Mouse (Mus musculus): ENCODE data around the gene Dkk3. TPM values are rescaled to one million over a fixed set of nuclear protein-coding genes. Genes with fewer than 3 reads are reported as not detected.

Gene Dkk3
- polyA plus RNA-seq, 1 experiment from 2014 or later = 17.0 TPM

GRCm38 (mm10) chr7:112164430-112164829, 5.6 kb upstream of the Dkk3 start:
- ATAC-seq = no peak
- Histone ChIP-seq H3K27ac (ENCODE audit: low read depth, low read length) (no peak overlapping the region), H3K27me3 (replicated peaks; ENCODE audit: control insufficient read depth, insufficient read depth, low read length) (no peaks in the 10 kb centered on the region), H3K4me1 (replicated peaks; ENCODE audit: control insufficient read depth, insufficient read depth, low read length) (no peaks in the 10 kb centered on the region), H3K4me2 (replicated peaks; ENCODE audit: low read depth) (no peak overlapping the region), H3K9me3 (ENCODE audit: control insufficient read depth) (no peaks in the 10 kb centered on the region), H3K9ac (ENCODE audit: low read depth, low read length) (no peak overlapping the region), H3K4me3 (ENCODE audit: low read depth, low read length) (no peak overlapping the region), H3K36me3 (ENCODE audit: control insufficient read depth, insufficient read depth) (no peaks in the 10 kb centered on the region)
- 84% methylated on average over 3 of the region's 3 CpGs for WGBS
- no peak for TF ChIP-seq CTCF (IDR thresholded peaks at IDR 0.05; ENCODE audit: low read depth)

GRCm38 (mm10) chr7:112159835-112160234, 978 bp upstream of the Dkk3 start:
- H3K9me3 ChIP-seq (ENCODE audit: control insufficient read depth) = no peaks in the 10 kb centered on the region
- no peak overlapping the region for H3K4me2 ChIP-seq (replicated peaks; ENCODE audit: low read depth)
- no peaks in the 10 kb centered on the region; the same call in 1 of the 2 replicates for H3K4me1 ChIP-seq (replicated peaks; ENCODE audit: control insufficient read depth, insufficient read depth, low read length)
- peaks cover 4% of the 10 kb centered on the region for H3K27me3 ChIP-seq (replicated peaks; ENCODE audit: control insufficient read depth, insufficient read depth, low read length)
- H3K4me3 ChIP-seq (ENCODE audit: low read depth, low read length) = no peak overlapping the region
- H3K36me3 ChIP-seq (ENCODE audit: control insufficient read depth, insufficient read depth) = no peaks in the 10 kb centered on the region
- no peak overlapping the region for H3K27ac ChIP-seq (ENCODE audit: low read depth, low read length)
- TF ChIP-seq CTCF (IDR thresholded peaks at IDR 0.05; ENCODE audit: low read depth) = peak; percentile 43; the same call in 1 of the 2 replicates
- WGBS = 69% methylated on average over 5 of the region's 6 CpGs
- no peak for ATAC-seq
- H3K9ac ChIP-seq (ENCODE audit: low read depth, low read length) = no peak overlapping the region

- peak overlapping the region; percentile 42 for H3K9ac ChIP-seq (ENCODE audit: low read depth, low read length)
- TF ChIP-seq CTCF (IDR thresholded peaks at IDR 0.05; ENCODE audit: low read depth) = no peak
- no peaks in the 10 kb centered on the region for H3K9me3 ChIP-seq (ENCODE audit: control insufficient read depth)
- WGBS = under 1% methylated on average over 17 of the region's 23 CpGs
- no peak for ATAC-seq
- H3K27ac ChIP-seq (ENCODE audit: low read depth, low read length) = peak overlapping the region; percentile 46; the same call in 1 of the 2 replicates
- H3K4me1 ChIP-seq (replicated peaks; ENCODE audit: control insufficient read depth, insufficient read depth, low read length) = no peaks in the 10 kb centered on the region; the same call in 1 of the 2 replicates
- peaks cover 4% of the 10 kb centered on the region for H3K27me3 ChIP-seq (replicated peaks; ENCODE audit: control insufficient read depth, insufficient read depth, low read length)
- H3K4me2 ChIP-seq (replicated peaks; ENCODE audit: low read depth) = peak overlapping the region; percentile 61
- no peaks in the 10 kb centered on the region for H3K36me3 ChIP-seq (ENCODE audit: control insufficient read depth, insufficient read depth)
- H3K4me3 ChIP-seq (ENCODE audit: low read depth, low read length) = peak overlapping the region; percentile 47
Measured at GRCm38 (mm10) chr7:112158316-112158741, 528 bp downstream of the Dkk3 start.

- Histone ChIP-seq H3K4me1 (replicated peaks; ENCODE audit: control insufficient read depth, insufficient read depth, low read length) (no peaks in the 10 kb centered on the region; the same call in 1 of the 2 replicates), H3K27ac (ENCODE audit: low read depth, low read length) (peak overlapping the region; percentile 46; the same call in 1 of the 2 replicates), H3K9ac (ENCODE audit: low read depth, low read length) (peak overlapping the region; percentile 42), H3K4me3 (ENCODE audit: low read depth, low read length) (peak overlapping the region; percentile 47), H3K4me2 (replicated peaks; ENCODE audit: low read depth) (peak overlapping the region; percentile 61), H3K36me3 (ENCODE audit: control insufficient read depth, insufficient read depth) (no peaks in the 10 kb centered on the region), H3K9me3 (ENCODE audit: control insufficient read depth) (no peaks in the 10 kb centered on the region), H3K27me3 (replicated peaks; ENCODE audit: control insufficient read depth, insufficient read depth, low read length) (peaks cover 4% of the 10 kb centered on the region)
- 19% methylated on average over 23 of the region's 23 CpGs for WGBS
- no peak for ATAC-seq
- TF ChIP-seq CTCF (IDR thresholded peaks at IDR 0.05; ENCODE audit: low read depth) = no peak
Measured at GRCm38 (mm10) chr7:112157584-112158315, 1.1 kb downstream of the Dkk3 start.

- WGBS = 13% methylated on average over 1 of the region's 1 CpGs
- no peak for TF ChIP-seq CTCF (IDR thresholded peaks at IDR 0.05; ENCODE audit: low read depth)
- no peak overlapping the region for H3K27ac ChIP-seq (ENCODE audit: low read depth, low read length)
Measured at GRCm38 (mm10) chr7:112155194-112155593, 3.7 kb downstream of the Dkk3 start.

GRCm38 (mm10) chr7:112154445-112154844, 4.4 kb downstream of the Dkk3 start:
- H3K9me3 ChIP-seq (ENCODE audit: control insufficient read depth) = no peaks in the 10 kb centered on the region
- H3K9ac ChIP-seq (ENCODE audit: low read depth, low read length) = no peak overlapping the region
- H3K4me3 ChIP-seq (ENCODE audit: low read depth, low read length) = no peak overlapping the region
- peaks cover 4% of the 10 kb centered on the region for H3K27me3 ChIP-seq (replicated peaks; ENCODE audit: control insufficient read depth, insufficient read depth, low read length)
- H3K27ac ChIP-seq (ENCODE audit: low read depth, low read length) = no peak overlapping the region
- H3K36me3 ChIP-seq (ENCODE audit: control insufficient read depth, insufficient read depth) = no peaks in the 10 kb centered on the region
- ATAC-seq = no peak
- TF ChIP-seq CTCF (IDR thresholded peaks at IDR 0.05; ENCODE audit: low read depth) = no peak
- no peaks in the 10 kb centered on the region; the same call in 1 of the 2 replicates for H3K4me1 ChIP-seq (replicated peaks; ENCODE audit: control insufficient read depth, insufficient read depth, low read length)
- whole genome bisulfite sequencing = 49% methylated on average over 4 of the region's 4 CpGs
- no peak overlapping the region for H3K4me2 ChIP-seq (replicated peaks; ENCODE audit: low read depth)

More at GRCm38 (mm10) chr7:112155194-112155593, 3.7 kb downstream of the Dkk3 start:
- Histone ChIP-seq H3K4me3 (ENCODE audit: low read depth, low read length) (no peak overlapping the region), H3K4me1 (replicated peaks; ENCODE audit: control insufficient read depth, insufficient read depth, low read length) (no peaks in the 10 kb centered on the region; the same call in 1 of the 2 replicates), H3K4me2 (replicated peaks; ENCODE audit: low read depth) (no peak overlapping the region), H3K9me3 (ENCODE audit: control insufficient read depth) (no peaks in the 10 kb centered on the region), H3K9ac (ENCODE audit: low read depth, low read length) (no peak overlapping the region), H3K36me3 (ENCODE audit: control insufficient read depth, insufficient read depth) (no peaks in the 10 kb centered on the region), H3K27me3 (replicated peaks; ENCODE audit: control insufficient read depth, insufficient read depth, low read length) (peaks cover 4% of the 10 kb centered on the region)
- no peak for ATAC-seq
